Mouse (Mus musculus) megakaryocyte, embryonic 14.5 days (primary cell): Measurements from ENCODE around the gene Fastk.

ENCODE experiments used
- FLI1 ChIP-seq: IDR thresholded peaks from 2 replicates; pipeline ENCODE4 v1.6.1; 2012; ENCODE audit warnings: low read length, inconsistent platforms, mixed read lengths
- GATA1 ChIP-seq: IDR thresholded peaks from 3 replicates; pipeline ENCODE4 v1.6.1; 2012; ENCODE audit warnings: mixed read lengths, low read length, inconsistent platforms, borderline replicate concordance

- no peak for TF ChIP-seq FLI1
- TF ChIP-seq GATA1, result no peak
These were observed 3.9 kb downstream of the Fastk start for GRCm38 (mm10) chr5:24441187-24441586.
